Mouse (Mus musculus) ES-Bruce4 (cell line): ENCODE results near the gene Zbtb40.

Source experiments
- CTCF ChIP-seq: IDR thresholded peaks from one replicate; pipeline ENCODE4 v1.8.1; 2011; ENCODE audit warnings: low read depth, low read length
- POLR2A ChIP-seq: IDR thresholded peaks from one replicate; pipeline ENCODE4 v1.8.1; 2011; ENCODE audit warnings: low read length; ENCODE audit not compliant: insufficient read depth

- TF ChIP-seq CTCF (no peak), POLR2A (no peak)
Measured at GRCm38 (mm10) chr4:137014124-137014523, 34.5 kb downstream of the Zbtb40 start.
